In genomic region chr6:101446720-101447119, GRCm38 (mm10) we compare ENCODE assay signal across 28 mouse cellular contexts.
DNase-seq lines count a peak whose midpoint lies in the region; ATAC-seq and TF ChIP-seq lines count a peak whose summit lies in the region.
"Had no signal": no experiment of that assay in that cellular context is flagged by ENCODE, and none has a peak within 500 bp of the region (broad histone marks: within the 10 kb centered on the region; RNA-seq: fewer than 3 reads in every experiment).

No protein-coding gene starts in this region.

- H3K9ac ChIP-seq in limb, embryonic 14.5 days (ENCODE audit: low read depth, low read length, severe bottlenecking) = no peak overlapping the region
- H3K9ac ChIP-seq: embryonic facial prominence, embryonic 12.5 days; forebrain, embryonic 15.5 days; heart, embryonic 12.5 days; hindbrain, embryonic 13.5 days; limb, embryonic 12.5 days; lung, embryonic 15.5 days had no signal

- H3K36me3 ChIP-seq in limb, embryonic 14.5 days (ENCODE audit: control insufficient read depth, insufficient read depth, low read length) = no peaks in the 10 kb centered on the region
- H3K36me3 ChIP-seq in limb, embryonic 10.5 days = no peaks in the 10 kb centered on the region
- H3K36me3 ChIP-seq: embryonic facial prominence, embryonic 12.5 days; forebrain, embryonic 10.5 days; forebrain, embryonic 15.5 days; heart, embryonic 12.5 days; hindbrain, embryonic 13.5 days; limb, embryonic 12.5 days; lung, embryonic 15.5 days; midbrain, embryonic 10.5 days had no signal

- DNase-seq in frontal cortex, postnatal 14 days (ENCODE audit: low spot score in 2 of 2) = no peak
- DNase-seq in layer of hippocampus, postnatal 14 days (ENCODE audit: low spot score in 2 of 2) = peak; percentile 20 to 25
- DNase-seq in layer of hippocampus, adult 9-10 months (ENCODE audit: low spot score) = no peak
- peak; percentile 11 for DNase-seq in limb, embryonic 14.5 days (ENCODE audit: low spot score)
- no peak for DNase-seq in limb, embryonic 10.5 days (ENCODE audit: low spot score)
- no peak for DNase-seq in adipocyte (ENCODE audit: low spot score)
- DNase-seq: cerebellum, adult 2 months; cerebellum, postnatal 14 days; heart, adult 2 months; heart, postnatal 4 days; kidney, adult 11 months; right cerebral cortex, postnatal 4 days; thymus, adult 2 months; thymus, postnatal 36 days had no signal

- no peak for TF ChIP-seq POLR2A in limb, embryonic 14.5 days (IDR thresholded peaks at IDR 0.05; ENCODE audit: borderline replicate concordance, extremely low read depth, insufficient read depth, insufficient read length)

- no peaks in the 10 kb centered on the region for H3K9me3 ChIP-seq in limb, embryonic 14.5 days (ENCODE audit: control insufficient read depth, low read length)
- no peaks in the 10 kb centered on the region for H3K9me3 ChIP-seq in limb, embryonic 10.5 days (replicated peaks)
- H3K9me3 ChIP-seq: embryonic facial prominence, embryonic 12.5 days; forebrain, embryonic 10.5 days; forebrain, embryonic 15.5 days; heart, embryonic 12.5 days; hindbrain, embryonic 13.5 days; limb, embryonic 12.5 days; lung, embryonic 15.5 days; midbrain, embryonic 10.5 days had no signal

- 75% methylated on average over 5 of the region's 5 CpGs for WGBS in limb, embryonic 14.5 days
- 84% methylated on average over 5 of the region's 5 CpGs for WGBS in limb, embryonic 10.5 days

- no peak overlapping the region for H3K27ac ChIP-seq in limb, embryonic 14.5 days (replicated peaks; ENCODE audit: low read depth, low read length)
- no peak overlapping the region for H3K27ac ChIP-seq in limb, embryonic 10.5 days
- H3K27ac ChIP-seq: embryonic facial prominence, embryonic 12.5 days; forebrain, embryonic 10.5 days; forebrain, embryonic 15.5 days; heart, adult 2 months; hindbrain, embryonic 13.5 days; kidney, postnatal 0 days; limb, embryonic 12.5 days; lung, embryonic 15.5 days; midbrain, embryonic 10.5 days; stomach, postnatal 0 days had no signal

- no peaks in the 10 kb centered on the region for H3K4me1 ChIP-seq in limb, embryonic 14.5 days (ENCODE audit: control insufficient read depth, insufficient read depth, low read length)
- H3K4me1 ChIP-seq in limb, embryonic 10.5 days = no peaks in the 10 kb centered on the region
- H3K4me1 ChIP-seq: embryonic facial prominence, embryonic 12.5 days; forebrain, embryonic 10.5 days; forebrain, embryonic 15.5 days; heart, embryonic 12.5 days; hindbrain, embryonic 13.5 days; limb, embryonic 12.5 days; lung, embryonic 15.5 days; midbrain, embryonic 10.5 days had no signal

- no peak overlapping the region for H3K4me3 ChIP-seq in limb, embryonic 14.5 days (replicated peaks; ENCODE audit: low read length)
- no peak overlapping the region for H3K4me3 ChIP-seq in limb, embryonic 10.5 days
- H3K4me3 ChIP-seq: embryonic facial prominence, embryonic 12.5 days; forebrain, embryonic 10.5 days; forebrain, embryonic 15.5 days; heart, adult 2 months; heart, embryonic 12.5 days; hindbrain, embryonic 13.5 days; limb, embryonic 12.5 days; lung, embryonic 15.5 days; midbrain, embryonic 10.5 days had no signal

- H3K27me3 ChIP-seq in limb, embryonic 14.5 days (ENCODE audit: control insufficient read depth, insufficient read depth, low read length) = no peaks in the 10 kb centered on the region
- H3K27me3 ChIP-seq in limb, embryonic 10.5 days (ENCODE audit: low read depth, poor library complexity, severe bottlenecking) = no peaks in the 10 kb centered on the region
- H3K27me3 ChIP-seq: embryonic facial prominence, embryonic 12.5 days; forebrain, embryonic 15.5 days; heart, embryonic 12.5 days; hindbrain, embryonic 13.5 days; lung, embryonic 15.5 days; Patski had no signal

- peak; percentile 88 for ATAC-seq in frontal cortex, adult (ENCODE audit: low TSS enrichment)
- ATAC-seq in limb, embryonic 14.5 days (ENCODE audit: low FRiP score, low read depth) = no peak
- ATAC-seq: forebrain, embryonic 15.5 days; midbrain, embryonic 16.5 days; Patski had no signal

- H3K4me2 ChIP-seq in limb, embryonic 14.5 days (replicated peaks; ENCODE audit: low read depth, low read length, severe bottlenecking) = no peak overlapping the region
- H3K4me2 ChIP-seq: embryonic facial prominence, embryonic 12.5 days; forebrain, embryonic 15.5 days; heart, embryonic 12.5 days; hindbrain, embryonic 13.5 days; limb, embryonic 12.5 days; liver, embryonic 11.5 days; lung, embryonic 15.5 days had no signal

Comparison
In these comparisons a context has a peak if more than half of its experiments do, and no peak if none do; other contexts are left out.
1. DNase-seq: peak in layer of hippocampus, postnatal 14 days (2 of 2) and limb, embryonic 14.5 days (single experiment); none in frontal cortex, postnatal 14 days (0 of 2), layer of hippocampus, adult 9-10 months (single experiment), limb, embryonic 10.5 days (single experiment) and adipocyte (single experiment).